Mouse (Mus musculus) naive thymus-derived CD4-positive, alpha-beta T cell, adult 2 months (primary cell): Measurements from ENCODE around the gene Hip1.

Source experiments
- DNase-seq: peaks from one replicate; pipeline ENCODE4 v3.0.0-alpha.2; 2011; ENCODE audit warnings: low read depth

Gene Hip1

GRCm38 (mm10) chr5:135369196-135369595, 175.7 kb downstream of the Hip1 start:
- DNase-seq, result peak; percentile 36

GRCm38 (mm10) chr5:135368312-135368711, 176.6 kb downstream of the Hip1 start:
- peak; percentile 27 for DNase-seq

- DNase-seq, result peak; percentile 65
Measured at GRCm38 (mm10) chr5:135367841-135368240, 177.1 kb downstream of the Hip1 start.

GRCm38 (mm10) chr5:135363540-135363939, 181.4 kb downstream of the Hip1 start:
- peak; percentile 44 for DNase-seq

GRCm38 (mm10) chr5:135362572-135362971, 182.3 kb downstream of the Hip1 start:
- no peak for DNase-seq

- no peak for DNase-seq
Measured at GRCm38 (mm10) chr5:135359772-135360171, 185.1 kb downstream of the Hip1 start.

GRCm38 (mm10) chr5:135357556-135357955, 187.4 kb downstream of the Hip1 start:
- DNase-seq, result no peak
